Mouse (Mus musculus) liver, adult 2 months (tissue): Measurements from ENCODE around the gene Cpa5. TPM values are rescaled to one million over a fixed set of nuclear protein-coding genes. Genes with fewer than 3 reads are reported as not detected.

Experiments
- DNase-seq: peaks from one replicate; pipeline ENCODE4 v3.0.0-alpha.2; 2011; ENCODE audit warnings: low read depth, low spot score; ENCODE audit errors: extremely low read depth
- H3K27ac ChIP-seq: fragments of 200-500 bp; replicated peaks from 2 replicates; pipeline ENCODE4 v1.5.1; 2012; ENCODE audit warnings: low read depth, mild to moderate bottlenecking, control low read depth, inconsistent platforms, low read length; ENCODE audit not compliant: insufficient read depth
- H3K27me3 ChIP-seq: fragments of 200-500 bp; 2 replicates; pipeline ENCODE4 v1.6.1; 2012; ENCODE audit warnings: mild to moderate bottlenecking, moderate library complexity, low read length, inconsistent platforms; ENCODE audit not compliant: control insufficient read depth, insufficient read depth
- H3K36me3 ChIP-seq: fragments of 200-500 bp; 2 replicates; pipeline ENCODE4 v1.6.1; 2012; ENCODE audit warnings: low read length, inconsistent platforms; ENCODE audit not compliant: control insufficient read depth, insufficient read depth
- H3K4me1 ChIP-seq: fragments of 200-500 bp; 2 replicates; pipeline ENCODE4 v1.6.1; 2011; ENCODE audit warnings: low read length; ENCODE audit not compliant: control insufficient read depth, insufficient read depth
- H3K4me3 ChIP-seq: fragments of 200-500 bp; 2 replicates; pipeline ENCODE4 v1.5.1; 2011; ENCODE audit warnings: low read depth, mild to moderate bottlenecking, control low read depth, low read length, moderate library complexity; ENCODE audit not compliant: insufficient read depth
- H3K79me2 ChIP-seq: fragments of 200-500 bp; 2 replicates; pipeline ENCODE4 v1.6.1; 2012; ENCODE audit warnings: inconsistent platforms, mild to moderate bottlenecking, low read length, moderate library complexity; ENCODE audit not compliant: control insufficient read depth, insufficient read depth
- H3K9ac ChIP-seq: fragments of 200-500 bp; 2 replicates; pipeline ENCODE4 v1.6.1; 2012; ENCODE audit warnings: low read depth, mild to moderate bottlenecking, control low read depth, inconsistent platforms, low read length
- CTCF ChIP-seq: fragments of 200-500 bp; IDR thresholded peaks from 2 replicates; pipeline ENCODE4 v1.5.1; 2011; ENCODE audit warnings: low read depth, low read length, control low read depth
- POLR2A ChIP-seq: fragments of 200-500 bp; IDR thresholded peaks from 2 replicates; pipeline ENCODE4 v1.6.1; 2011; ENCODE audit warnings: low read length, control low read depth; ENCODE audit not compliant: insufficient read depth; ENCODE audit errors: extremely low read depth
- WGBS: fragments of 180-500 bp; shearing (Covaris S2); methylation state at CpG from one replicate; pipeline ENCODE4 v1.1.7; 2018; 5-methylcytosine and 5-hydroxymethylcytosine counted together
- polyA plus RNA-seq: library from polyadenylated mRNA; depleted of rRNA; stranded (reverse); fragments of >200 nt; gene quantifications from 2 replicates; pipeline ENCODE4 v1.2.3, GENCODE M21; 2012
- total RNA-seq: library from RNA; depleted of rRNA; stranded (reverse); fragments of >200 nt; gene quantifications from 2 replicates; pipeline ENCODE4 v1.2.3, GENCODE M21; 2014

Gene Cpa5
- total and polyA plus RNA-seq, 2 experiments, result not detected

GRCm38 (mm10) chr6:30674714-30675280, 64.0 kb downstream of the Cpa5 start:
- TF ChIP-seq POLR2A, result no peak
- no peak for TF ChIP-seq CTCF
- no peaks in the 10 kb centered on the region for H3K27me3 ChIP-seq
- H3K4me3 ChIP-seq, result no peak overlapping the region
- H3K4me1 ChIP-seq, result no peaks in the 10 kb centered on the region
- WGBS, result 81% methylated on average over 9 of the region's 9 CpGs
- no peaks in the 10 kb centered on the region for H3K36me3 ChIP-seq
- H3K9ac ChIP-seq, result no peak overlapping the region
- DNase-seq, result no peak
- H3K27ac ChIP-seq, result no peak overlapping the region
- no peaks in the 10 kb centered on the region for H3K79me2 ChIP-seq

- 67% methylated on average over 11 of the region's 11 CpGs for WGBS
- Histone ChIP-seq H3K4me3 (no peak overlapping the region), H3K9ac (no peak overlapping the region), H3K27me3 (no peaks in the 10 kb centered on the region), H3K36me3 (no peaks in the 10 kb centered on the region), H3K27ac (no peak overlapping the region), H3K79me2 (no peaks in the 10 kb centered on the region), H3K4me1 (no peaks in the 10 kb centered on the region)
- no peak for DNase-seq
- no peak for TF ChIP-seq POLR2A
- no peak for TF ChIP-seq CTCF
These were observed 64.5 kb downstream of the Cpa5 start for GRCm38 (mm10) chr6:30675281-30675771.

- no peak overlapping the region for H3K27ac ChIP-seq
- WGBS, result 96% methylated on average over 6 of the region's 6 CpGs
- H3K36me3 ChIP-seq, result no peaks in the 10 kb centered on the region
- DNase-seq, result no peak
- no peak for TF ChIP-seq CTCF
- TF ChIP-seq POLR2A, result no peak
- H3K4me1 ChIP-seq, result no peaks in the 10 kb centered on the region
- no peak overlapping the region for H3K9ac ChIP-seq
- no peaks in the 10 kb centered on the region for H3K27me3 ChIP-seq
- no peak overlapping the region for H3K4me3 ChIP-seq
- H3K79me2 ChIP-seq, result no peaks in the 10 kb centered on the region
These were observed 65.7 kb downstream of the Cpa5 start for GRCm38 (mm10) chr6:30676506-30676905.

- Histone ChIP-seq H3K27ac (no peak overlapping the region), H3K4me1 (no peaks in the 10 kb centered on the region), H3K4me3 (no peak overlapping the region), H3K79me2 (no peaks in the 10 kb centered on the region), H3K27me3 (no peaks in the 10 kb centered on the region), H3K9ac (no peak overlapping the region), H3K36me3 (no peaks in the 10 kb centered on the region)
- 94% methylated on average over 9 of the region's 9 CpGs for WGBS
- no peak for DNase-seq
- TF ChIP-seq POLR2A, result no peak
- no peak for TF ChIP-seq CTCF
These were observed 66.8 kb downstream of the Cpa5 start for GRCm38 (mm10) chr6:30677591-30677990.

GRCm38 (mm10) chr6:30678482-30678881, 67.7 kb downstream of the Cpa5 start:
- Histone ChIP-seq H3K36me3 (no peaks in the 10 kb centered on the region), H3K4me3 (no peak overlapping the region), H3K27me3 (no peaks in the 10 kb centered on the region), H3K79me2 (no peaks in the 10 kb centered on the region), H3K4me1 (no peaks in the 10 kb centered on the region), H3K9ac (no peak overlapping the region), H3K27ac (no peak overlapping the region)
- TF ChIP-seq CTCF (no peak), POLR2A (no peak)
- no peak for DNase-seq
- WGBS, result 94% methylated on average over 6 of the region's 6 CpGs

GRCm38 (mm10) chr6:30679567-30679966, 68.8 kb downstream of the Cpa5 start:
- H3K4me3 ChIP-seq, result no peak overlapping the region
- no peaks in the 10 kb centered on the region for H3K79me2 ChIP-seq
- no peaks in the 10 kb centered on the region for H3K36me3 ChIP-seq
- H3K9ac ChIP-seq, result no peak overlapping the region
- no peak for DNase-seq
- WGBS, result 49% methylated on average over 5 of the region's 5 CpGs
- H3K27me3 ChIP-seq, result no peaks in the 10 kb centered on the region
- TF ChIP-seq POLR2A, result no peak
- TF ChIP-seq CTCF, result no peak
- no peaks in the 10 kb centered on the region for H3K4me1 ChIP-seq
- no peak overlapping the region for H3K27ac ChIP-seq
